Mouse (Mus musculus): ENCODE measurements around the gene Klk6.
A peak's percentile ranks its signal among the peaks of the same experiment; 100 is the strongest.

Klk6 gene

GRCm38 (mm10) chr7:43826056-43826455, 1.8 kb downstream of the Klk6 start:
- no peak for DNase-seq

- DNase-seq = no peak
These were observed 3.4 kb downstream of the Klk6 start for GRCm38 (mm10) chr7:43827706-43828105.

- DNase-seq = no peak
These were observed 4.7 kb downstream of the Klk6 start for GRCm38 (mm10) chr7:43829006-43829405.

DNA sequence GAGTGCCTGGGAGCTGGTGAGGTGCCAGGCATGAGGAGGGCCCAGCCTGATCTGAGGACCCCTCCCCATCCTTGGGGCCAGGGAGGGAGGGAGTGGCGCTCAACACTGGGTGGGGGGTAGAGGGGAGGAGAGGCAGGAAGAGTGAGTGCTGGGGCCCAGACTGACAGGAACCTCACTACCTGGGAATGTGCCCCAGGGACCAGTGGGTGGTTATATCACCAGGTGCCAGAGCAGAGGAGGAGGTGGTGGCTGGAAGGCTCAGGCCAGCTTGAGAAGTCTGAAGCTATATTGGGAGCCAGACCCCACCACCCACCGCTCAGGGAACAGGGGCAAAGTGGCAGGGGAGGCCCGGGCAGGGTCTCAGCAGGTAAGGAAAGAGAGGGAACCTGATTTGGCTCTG, 17.4 kb downstream of the Klk6 start, which contains the start of gene Klk5:
Klk5 (plus strand) TSS at position 271 of the 400 bp plus-strand sequence.
- DNase-seq = no peak

GRCm38 (mm10) chr7:43843801-43844200, 19.5 kb downstream of the Klk6 start:
- no peak for DNase-seq

- no peak for DNase-seq
These were observed 27.3 kb downstream of the Klk6 start for GRCm38 (mm10) chr7:43851616-43852015.

DNA sequence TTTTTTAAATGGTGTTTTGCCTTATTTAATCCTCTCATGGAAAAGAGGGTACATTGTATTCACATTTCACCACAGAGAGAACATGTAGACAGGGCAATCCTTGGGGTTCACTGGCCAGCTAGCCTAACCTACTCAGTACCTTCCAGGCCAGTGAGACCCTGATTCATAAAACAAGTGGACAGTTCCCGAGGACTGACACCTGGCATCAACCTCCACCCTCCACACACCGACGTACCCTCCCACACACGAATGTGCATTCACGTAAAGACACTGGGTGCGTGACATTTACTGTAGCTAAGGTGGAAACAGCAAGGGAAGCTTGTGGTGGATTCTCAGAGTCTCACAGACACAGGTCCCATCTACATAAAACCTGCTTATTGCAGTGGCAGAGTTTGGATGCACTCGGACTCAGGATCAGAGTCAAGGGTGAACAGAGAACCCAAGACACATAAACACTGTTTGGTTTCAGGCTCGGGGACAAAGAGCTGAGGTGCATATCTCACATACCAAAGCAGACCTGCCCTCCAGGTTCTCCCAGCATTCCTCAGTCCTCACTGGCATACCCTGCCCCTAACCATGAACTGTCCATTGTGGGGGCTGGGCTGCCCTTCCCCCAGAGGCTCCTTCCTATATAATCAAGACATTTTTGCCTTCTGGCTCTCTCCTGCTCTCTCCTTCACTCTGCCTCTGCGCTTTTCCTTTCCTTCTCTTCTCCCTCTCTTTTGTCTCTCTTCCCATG, 30.5 kb downstream of the Klk6 start:
- DNase-seq = no peak

DNA sequence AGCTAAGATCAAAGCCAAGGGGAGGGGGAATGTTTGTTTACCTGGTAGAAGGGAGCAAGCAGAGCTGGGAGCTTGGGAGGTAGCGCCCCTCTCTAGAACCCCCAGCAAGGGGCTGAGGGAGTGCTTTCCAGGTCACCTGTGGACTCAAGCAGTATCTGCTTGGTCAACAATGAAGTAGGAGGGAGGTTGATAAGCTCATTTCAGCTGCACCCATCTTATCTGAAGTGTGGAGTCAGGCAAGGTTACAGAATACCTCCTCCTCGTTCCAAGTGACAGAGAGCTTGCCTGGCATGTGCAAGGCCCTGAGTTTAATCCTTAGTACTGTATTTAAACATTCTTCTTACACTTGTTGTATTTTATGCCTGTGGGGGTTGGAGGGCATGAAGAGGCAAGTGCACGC, 31.4 kb downstream of the Klk6 start:
- DNase-seq = no peak

DNA sequence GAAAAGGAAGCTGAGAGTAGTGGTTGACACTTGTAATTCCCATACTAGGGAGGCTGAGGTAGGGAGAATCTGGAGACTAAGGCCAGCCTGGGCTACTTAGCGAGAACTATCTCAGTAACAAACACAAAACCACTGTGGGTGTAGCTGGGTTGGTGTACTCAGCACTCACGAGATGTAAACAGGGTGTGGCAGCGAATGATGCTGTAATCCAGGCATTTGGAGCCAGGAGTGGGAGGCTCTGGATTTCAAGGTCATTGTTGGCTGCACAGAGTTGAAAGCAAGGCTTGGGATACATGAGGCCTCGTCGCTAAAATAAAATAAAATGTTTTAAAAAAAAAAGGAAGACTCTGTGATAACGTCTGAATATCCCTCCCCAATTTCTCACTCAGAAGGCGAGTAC, 32.0 kb downstream of the Klk6 start:
- DNase-seq = no peak

DNA sequence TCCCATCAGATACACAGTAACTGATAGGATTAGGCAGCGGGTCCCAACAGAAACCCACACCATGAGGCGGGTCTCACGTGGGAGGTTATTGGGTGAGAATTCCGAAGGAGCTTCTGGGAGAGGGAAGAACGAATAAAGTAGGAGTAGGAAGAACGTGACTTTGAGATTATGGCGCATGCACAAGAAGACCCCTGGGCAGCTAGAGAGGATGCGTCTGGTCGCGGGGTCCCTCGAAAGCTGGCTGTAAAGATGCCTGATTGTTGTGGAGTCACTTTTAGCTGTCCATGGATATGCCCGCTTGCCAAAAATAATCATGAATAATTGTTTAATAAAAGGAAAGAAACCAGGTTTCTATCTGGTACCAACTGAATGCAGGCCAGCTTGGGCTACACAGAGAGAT, 33.2 kb downstream of the Klk6 start:
- no peak for DNase-seq

GRCm38 (mm10) chr7:43860411-43860810, 36.1 kb downstream of the Klk6 start:
- DNase-seq = no peak

- peak; percentile 86 for DNase-seq
These were observed 48.9 kb downstream of the Klk6 start for GRCm38 (mm10) chr7:43873237-43873636.

DNA sequence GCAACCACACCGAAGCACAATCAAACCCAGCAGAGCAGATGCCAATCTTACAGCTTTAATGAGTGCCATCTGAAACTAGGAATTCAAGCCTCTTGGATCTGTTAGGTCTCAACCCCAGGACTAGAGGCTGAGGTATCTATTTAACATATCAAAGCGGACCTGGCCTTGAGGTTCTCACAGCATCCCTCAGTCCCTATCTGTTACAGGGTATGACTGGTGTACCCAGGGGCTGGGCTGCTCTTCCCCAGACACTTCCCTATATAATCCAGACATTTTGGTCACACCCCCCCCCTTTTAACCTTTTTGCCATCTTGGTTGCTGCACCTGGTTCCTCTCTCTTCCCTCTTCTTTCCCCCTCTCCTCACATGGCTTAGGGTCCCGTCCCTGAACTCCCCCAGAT, 49.4 kb downstream of the Klk6 start:
- DNase-seq = no peak

DNA sequence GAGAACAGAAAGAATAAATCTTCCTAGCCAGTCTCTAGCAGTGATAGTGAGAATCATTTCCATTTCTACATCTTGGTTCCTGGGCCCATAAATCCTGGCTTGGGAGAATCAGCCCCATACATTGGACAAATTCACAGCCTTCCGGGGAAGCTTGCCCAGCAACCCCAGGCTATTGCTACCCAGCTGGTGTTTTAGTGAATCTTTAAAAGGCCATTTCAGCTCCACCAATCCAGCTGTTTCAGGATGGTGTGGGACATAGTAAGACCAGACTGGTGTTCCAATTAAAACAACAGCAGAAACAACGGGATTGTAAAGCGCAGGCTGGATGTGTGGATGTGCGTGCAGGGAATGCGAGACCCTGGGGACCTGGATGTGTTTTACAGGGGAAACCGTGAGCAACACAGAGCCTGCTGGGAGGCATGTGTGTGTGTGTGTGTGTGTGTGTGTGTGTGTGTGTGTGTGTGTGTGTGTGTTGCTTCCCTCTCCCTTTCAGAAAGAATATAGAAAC, 50.6 kb downstream of the Klk6 start:
- DNase-seq = no peak

DNA sequence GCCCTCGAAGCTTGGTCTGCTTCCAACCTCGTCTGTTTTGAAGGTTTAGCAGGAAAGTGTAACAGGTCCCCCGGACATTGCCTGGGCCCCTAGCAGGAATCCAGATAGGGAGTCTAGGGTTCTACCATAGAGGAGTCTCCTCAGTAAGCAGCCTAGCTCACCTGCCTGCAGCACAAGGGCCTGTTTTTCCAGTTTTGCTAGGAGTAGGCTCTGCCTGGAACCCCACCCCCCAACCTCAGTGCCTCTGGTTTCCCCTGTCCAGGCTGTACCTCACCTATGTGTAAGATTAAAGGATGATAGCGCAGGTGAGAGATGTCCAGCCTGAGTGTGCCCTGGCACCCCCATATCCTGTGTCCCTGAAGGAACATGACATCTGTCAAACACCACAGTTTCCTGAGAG, 52.1 kb downstream of the Klk6 start:
- DNase-seq = no peak

DNA sequence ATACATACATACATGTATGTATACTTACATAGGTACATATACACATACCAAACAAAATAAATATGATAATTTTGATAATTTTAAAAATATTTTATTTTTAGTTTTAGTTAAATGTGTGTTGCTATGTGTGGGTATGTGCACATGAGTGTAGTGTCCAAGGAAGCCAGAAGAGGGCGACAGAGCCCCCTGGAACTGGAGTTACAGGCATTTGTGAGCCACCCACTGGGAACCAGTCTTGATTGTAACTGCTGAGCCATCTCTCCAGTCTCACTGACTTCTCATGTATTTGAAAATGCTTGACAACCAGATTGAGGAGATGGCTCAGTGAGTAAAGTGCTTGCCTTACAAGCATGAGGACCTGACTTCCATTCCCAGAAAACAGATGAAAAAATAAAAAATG, 54.0 kb downstream of the Klk6 start:
- no peak for DNase-seq

DNA sequence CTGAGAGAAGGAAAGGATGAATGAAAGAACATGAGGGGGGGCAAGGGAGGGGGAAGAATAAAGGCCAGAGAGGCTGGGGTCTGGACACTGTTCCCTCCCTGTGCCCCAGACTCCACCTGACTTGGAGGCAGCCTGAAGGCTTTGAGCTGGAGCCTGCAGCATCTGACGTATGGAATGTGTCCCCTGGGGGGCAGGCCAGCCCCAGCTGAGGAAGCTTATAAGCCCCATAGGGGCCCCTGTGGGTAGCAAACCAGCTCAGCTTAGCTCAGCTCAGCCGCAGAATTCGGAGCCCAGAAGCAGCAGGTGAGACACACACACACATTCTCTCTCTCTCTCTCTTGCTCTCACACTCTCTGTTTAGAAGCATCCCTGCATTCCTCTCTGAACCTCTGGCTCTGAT, 56.6 kb downstream of the Klk6 start, which contains the start of gene Klk4:
Klk4 (plus strand) TSS at position 249 of the 400 bp plus-strand sequence.
- DNase-seq = no peak

Measured in kidney, postnatal 10 days (tissue).